Mouse (Mus musculus): Measurements from ENCODE around the gene Tlx3.

Tlx3 gene

GRCm38 (mm10) chr11:33203383-33204328, at the start of gene Tlx3:
Gene Tlx3, minus strand, starts transcription at chr11:33203589.
- peak; percentile 86 for DNase-seq

GRCm38 (mm10) chr11:33240295-33240694, 36.9 kb upstream of the Tlx3 start:
- DNase-seq = no peak

- DNase-seq = no peak
Observed at GRCm38 (mm10) chr11:33234134-33234533, 30.7 kb upstream of the Tlx3 start.

GRCm38 (mm10) chr11:33232056-33232455, 28.7 kb upstream of the Tlx3 start:
- no peak for DNase-seq

- no peak for DNase-seq
Observed at GRCm38 (mm10) chr11:33228186-33228585, 24.8 kb upstream of the Tlx3 start.

- DNase-seq = no peak
Observed at GRCm38 (mm10) chr11:33226516-33226915, 23.1 kb upstream of the Tlx3 start.

- no peak for DNase-seq
Observed at GRCm38 (mm10) chr11:33221566-33222365, 18.4 kb upstream of the Tlx3 start.

GRCm38 (mm10) chr11:33220763-33221162, 17.4 kb upstream of the Tlx3 start:
- DNase-seq = no peak

- DNase-seq = peak; percentile 56 to 62
Observed at GRCm38 (mm10) chr11:33217384-33218079, 14.1 kb upstream of the Tlx3 start.

- DNase-seq = peak; percentile 30 to 31
Observed at GRCm38 (mm10) chr11:33207411-33207810, 4.0 kb upstream of the Tlx3 start.

- peak in 1 of 2 experiments; percentile 33 for DNase-seq
Observed at GRCm38 (mm10) chr11:33204966-33205365, 1.6 kb upstream of the Tlx3 start.

GRCm38 (mm10) chr11:33204329-33204705, 928 bp upstream of the Tlx3 start:
- DNase-seq = peak in 1 of 2 experiments; percentile 23

- peak; percentile 43 for DNase-seq
Observed at GRCm38 (mm10) chr11:33202972-33203371, 417 bp downstream of the Tlx3 start.

- peak; percentile 69 to 77 for DNase-seq
Observed at GRCm38 (mm10) chr11:33202296-33202695, 1.1 kb downstream of the Tlx3 start.

GRCm38 (mm10) chr11:33201626-33202010, 1.8 kb downstream of the Tlx3 start:
- peak; percentile 43 to 54 for DNase-seq

- DNase-seq = peak; percentile 46 to 55
Observed at GRCm38 (mm10) chr11:33200764-33201625, 2.4 kb downstream of the Tlx3 start.

- DNase-seq = peak; percentile 46 to 57
Observed at GRCm38 (mm10) chr11:33199906-33200763, 3.3 kb downstream of the Tlx3 start.

GRCm38 (mm10) chr11:33199117-33199514, 4.3 kb downstream of the Tlx3 start:
- peak; percentile 28 to 36 for DNase-seq

GRCm38 (mm10) chr11:33198351-33199116, 4.9 kb downstream of the Tlx3 start:
- DNase-seq = peak; percentile 10 to 22

- peak; percentile 56 to 67 for DNase-seq
Observed at GRCm38 (mm10) chr11:33197673-33198072, 5.7 kb downstream of the Tlx3 start.
